Mouse (Mus musculus): ENCODE results near the gene Gm128.

The Gm128 gene

GRCm38 (mm10) chr3:95200132-95200531 is 41.3 kb downstream of the Gm128 start:
- DNase-seq (ENCODE audit: low read depth, low spot score) = peak; percentile 45

DNA sequence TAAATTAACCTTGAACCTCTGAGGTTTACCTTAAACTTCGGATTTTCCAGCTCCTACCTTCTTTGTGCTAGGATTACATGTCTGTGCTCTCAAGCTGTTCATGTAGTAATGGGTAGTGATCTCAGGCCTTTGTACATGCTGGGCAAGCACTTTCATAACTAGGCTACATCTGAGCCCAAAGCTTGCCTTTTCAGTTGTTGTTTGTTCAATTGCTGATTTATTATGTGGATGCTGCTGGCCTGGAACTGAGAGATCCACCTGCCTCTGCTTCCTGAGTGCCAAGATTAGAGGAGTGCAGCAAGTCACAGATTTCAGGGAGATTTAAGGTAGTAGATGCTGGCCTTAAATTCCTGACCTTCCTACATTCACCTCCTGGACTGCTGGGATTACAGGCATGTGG is 42.3 kb downstream of the Gm128 start:
- DNase-seq (ENCODE audit: low read depth, low spot score) = no peak

- no peak for DNase-seq (ENCODE audit: low read depth, low spot score)
Measured at GRCm38 (mm10) chr3:95195772-95196171, 45.6 kb downstream of the Gm128 start.

- DNase-seq (ENCODE audit: low read depth, low spot score) = no peak
Measured at GRCm38 (mm10) chr3:95194721-95195135, 46.7 kb downstream of the Gm128 start.

All from ZHBTc4 (cell line).